Mouse (Mus musculus): ENCODE results near the gene Dscaml1.

GRCm38 (mm10) chr9:45797271-45797670, 370.8 kb downstream of the Dscaml1 start:
- TF ChIP-seq CTCF (IDR thresholded peaks at IDR 0.05; ENCODE audit: low read depth) (peak; percentile 24), EP300 (optimal IDR thresholded peaks at IDR 0.05) (no peak)
